Mouse (Mus musculus) cortical plate, adult 2 months (tissue): Measurements from ENCODE around the gene Slc30a9. TPM values are rescaled to one million over a fixed set of nuclear protein-coding genes. Genes with fewer than 3 reads are reported as not detected.

Experiments
- H3K27ac ChIP-seq: fragments of 200-500 bp; 2 replicates; pipeline ENCODE4 v1.5.1; 2012; ENCODE audit warnings: low read length, control low read depth, inconsistent platforms; ENCODE audit not compliant: insufficient read depth
- H3K4me1 ChIP-seq: fragments of 200-500 bp; 2 replicates; pipeline ENCODE4 v1.6.1; 2011; ENCODE audit warnings: low read length; ENCODE audit not compliant: control insufficient read depth, insufficient read depth
- H3K4me3 ChIP-seq: fragments of 200-500 bp; 2 replicates; pipeline ENCODE4 v1.5.1; 2011; ENCODE audit warnings: mild to moderate bottlenecking, low read length, control low read depth; ENCODE audit not compliant: insufficient read depth
- CTCF ChIP-seq: fragments of 200-500 bp; IDR thresholded peaks from 2 replicates; pipeline ENCODE4 v1.5.1; 2011; ENCODE audit warnings: mild to moderate bottlenecking, control low read depth, low read length; ENCODE audit not compliant: insufficient read depth; ENCODE audit errors: extremely low read depth
- POLR2A ChIP-seq: fragments of 200-500 bp; IDR thresholded peaks from 2 replicates; pipeline ENCODE4 v1.6.1; 2011; ENCODE audit warnings: mild to moderate bottlenecking, low read length, control low read depth; ENCODE audit not compliant: insufficient read depth; ENCODE audit errors: extremely low read depth
- polyA plus RNA-seq: library from polyadenylated mRNA; depleted of rRNA; stranded (reverse); fragments of >200 nt; gene quantifications from 2 replicates; pipeline ENCODE4 v1.2.3, GENCODE M21; 2012; rRNA removed

Gene Slc30a9
- polyA plus RNA-seq, 1 experiment = 110 TPM

DNA sequence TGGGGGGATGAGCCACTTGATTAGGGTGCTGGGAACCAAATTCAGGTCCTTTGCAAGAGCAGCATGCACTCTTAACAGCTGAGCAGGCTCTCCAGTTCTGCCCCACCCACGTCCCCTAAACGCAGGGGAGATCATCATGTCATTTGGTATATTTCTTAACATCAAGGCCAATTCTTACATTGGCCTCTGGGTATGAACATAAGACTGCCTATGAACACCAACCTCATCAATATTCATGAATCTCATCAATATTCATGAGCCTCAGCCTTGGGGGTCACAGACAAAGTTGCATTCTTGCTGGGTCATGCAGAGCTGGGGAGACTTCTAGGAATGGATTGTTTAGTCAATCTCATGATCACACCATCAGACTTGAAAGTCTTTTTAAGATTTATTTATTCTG is 74.9 kb downstream of the Slc30a9 start:
- Histone ChIP-seq H3K4me3 (no peak overlapping the region), H3K27ac (no peak overlapping the region), H3K4me1 (no peaks in the 10 kb centered on the region)
- no peak for TF ChIP-seq CTCF
- TF ChIP-seq POLR2A = no peak

DNA sequence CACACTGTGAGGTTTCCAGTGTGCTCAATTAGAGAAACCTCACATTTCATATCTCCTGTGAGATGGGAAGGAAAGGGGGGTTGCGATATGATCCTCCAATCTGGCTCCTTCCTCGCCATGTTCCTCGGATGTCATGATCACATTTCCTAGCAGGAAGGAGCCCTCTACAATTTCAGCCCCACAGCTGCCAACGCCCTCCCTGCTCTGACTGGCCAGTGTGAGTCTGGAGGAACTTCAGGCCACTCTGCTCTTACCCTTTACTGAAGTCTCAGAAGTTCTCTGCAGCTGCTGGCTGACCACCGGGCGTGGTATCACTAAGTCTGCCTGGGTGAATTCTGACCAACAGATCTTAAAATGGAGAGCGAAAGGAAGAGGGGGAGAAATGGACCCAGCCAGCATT is 75.8 kb downstream of the Slc30a9 start:
- Histone ChIP-seq H3K27ac (no peak overlapping the region), H3K4me1 (no peaks in the 10 kb centered on the region), H3K4me3 (no peak overlapping the region)
- TF ChIP-seq POLR2A (no peak), CTCF (no peak)

DNA sequence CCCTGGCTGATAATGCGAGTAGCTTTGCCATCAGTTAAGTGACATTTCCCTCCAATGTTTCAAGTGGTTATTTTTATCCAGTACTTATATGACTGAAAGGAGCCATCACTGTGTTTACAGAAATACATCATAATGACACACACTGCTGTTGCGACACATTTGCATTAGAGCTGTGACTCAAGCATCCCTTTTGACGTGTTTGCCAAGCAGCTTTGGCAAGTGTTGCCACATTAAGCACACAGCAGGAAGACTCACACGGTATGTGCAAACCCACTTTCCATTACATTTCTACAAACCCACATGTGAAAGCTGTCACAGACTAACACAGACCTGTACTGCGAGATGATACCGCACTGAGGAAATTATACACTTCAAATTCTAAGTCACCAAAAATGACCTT is 87.2 kb downstream of the Slc30a9 start:
- no peak for TF ChIP-seq POLR2A
- TF ChIP-seq CTCF = no peak

DNA sequence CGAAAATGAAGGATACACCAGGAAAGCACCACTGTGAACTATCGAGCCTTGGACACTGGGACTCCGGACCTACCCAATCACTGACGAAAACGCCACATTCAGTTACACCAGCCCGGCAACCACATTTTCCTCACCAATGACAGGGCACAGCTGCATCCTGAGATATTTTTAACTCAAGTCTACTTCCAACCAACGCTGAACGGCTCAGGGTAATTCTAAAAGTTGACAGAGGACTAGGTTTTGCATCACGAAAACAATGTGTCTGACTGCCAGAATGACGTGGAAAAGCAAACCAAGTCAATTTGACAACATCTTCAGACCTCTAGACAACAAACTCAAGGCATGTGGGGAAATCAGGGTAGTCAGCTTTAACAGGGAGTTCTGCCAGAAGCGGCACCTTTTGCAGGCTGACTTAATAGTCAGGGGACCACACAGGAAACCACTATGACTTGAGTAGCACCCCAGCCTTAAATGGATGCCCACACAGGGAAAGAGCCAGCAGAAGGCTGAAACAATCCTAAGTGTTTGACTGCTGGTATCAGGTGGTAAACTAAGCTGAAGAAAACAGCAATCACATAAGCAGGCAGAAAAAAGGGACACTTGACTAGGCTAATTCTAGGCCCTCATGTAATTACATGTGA is 88.6 kb downstream of the Slc30a9 start:
- H3K4me1 ChIP-seq = no peaks in the 10 kb centered on the region
- H3K4me3 ChIP-seq = no peak overlapping the region
- TF ChIP-seq POLR2A (no peak), CTCF (no peak)
- no peak overlapping the region for H3K27ac ChIP-seq

More for the DNA sequence above, 87.2 kb downstream of the Slc30a9 start:
- H3K4me3 ChIP-seq = no peak overlapping the region
- no peak overlapping the region for H3K27ac ChIP-seq
- H3K4me1 ChIP-seq = no peaks in the 10 kb centered on the region

DNA sequence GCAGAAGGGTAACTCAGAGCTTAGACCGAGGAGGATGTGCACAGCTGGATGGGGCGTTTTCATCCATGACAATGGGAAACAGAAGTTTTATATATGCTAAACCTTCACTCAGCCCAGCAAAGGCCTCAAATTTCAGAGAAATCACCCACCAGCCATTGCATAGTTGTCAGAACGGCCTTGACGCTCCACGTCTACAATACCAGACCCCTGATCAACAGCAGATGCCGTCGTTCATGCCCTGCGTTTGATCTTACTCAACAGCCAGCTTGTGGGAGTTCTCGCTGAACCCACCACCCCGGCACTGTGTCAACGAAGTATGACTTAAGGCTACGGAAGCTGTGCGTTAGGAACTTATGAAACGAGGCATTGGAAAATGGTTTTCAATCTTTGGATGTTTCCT is 90.4 kb downstream of the Slc30a9 start:
- Histone ChIP-seq H3K4me1 (no peaks in the 10 kb centered on the region), H3K27ac (no peak overlapping the region), H3K4me3 (no peak overlapping the region)
- no peak for TF ChIP-seq POLR2A
- TF ChIP-seq CTCF = no peak

DNA sequence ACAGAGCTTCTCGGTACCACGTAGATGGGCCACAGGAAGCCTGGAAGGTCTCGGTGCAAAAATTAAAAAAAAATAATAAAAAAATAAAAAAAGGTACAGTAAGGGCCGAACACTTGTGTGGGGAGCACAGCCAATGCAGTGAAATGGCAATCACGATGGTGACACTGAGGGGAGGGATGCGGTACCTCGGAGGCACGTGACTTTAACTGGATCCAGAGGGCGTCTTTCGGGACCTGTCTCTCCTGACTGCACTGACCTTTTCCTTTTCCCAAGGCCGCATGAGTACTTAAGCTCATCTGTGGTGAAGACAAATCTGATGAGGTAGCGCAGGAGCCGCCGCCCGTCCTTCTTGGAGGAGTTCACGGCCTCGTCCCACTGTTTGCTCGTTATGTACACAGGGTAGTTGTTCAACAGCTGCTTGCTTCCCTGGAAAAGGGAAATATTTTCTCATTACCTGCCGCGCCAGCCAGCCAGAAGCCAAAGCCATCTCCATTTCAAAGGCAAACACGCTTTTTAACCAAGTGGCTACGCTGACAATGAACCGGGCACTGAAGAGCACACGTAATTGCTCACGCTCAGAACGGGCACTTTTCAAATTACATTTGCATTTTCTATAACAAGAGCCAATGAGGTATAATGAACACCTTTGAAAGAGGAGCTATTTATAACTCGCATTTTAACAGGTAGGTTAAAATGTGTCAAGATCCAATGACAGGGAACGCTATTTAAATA is 93.3 kb downstream of the Slc30a9 start:
- no peak overlapping the region for H3K4me3 ChIP-seq
- no peaks in the 10 kb centered on the region for H3K4me1 ChIP-seq
- TF ChIP-seq CTCF (no peak), POLR2A (no peak)
- H3K27ac ChIP-seq = no peak overlapping the region

DNA sequence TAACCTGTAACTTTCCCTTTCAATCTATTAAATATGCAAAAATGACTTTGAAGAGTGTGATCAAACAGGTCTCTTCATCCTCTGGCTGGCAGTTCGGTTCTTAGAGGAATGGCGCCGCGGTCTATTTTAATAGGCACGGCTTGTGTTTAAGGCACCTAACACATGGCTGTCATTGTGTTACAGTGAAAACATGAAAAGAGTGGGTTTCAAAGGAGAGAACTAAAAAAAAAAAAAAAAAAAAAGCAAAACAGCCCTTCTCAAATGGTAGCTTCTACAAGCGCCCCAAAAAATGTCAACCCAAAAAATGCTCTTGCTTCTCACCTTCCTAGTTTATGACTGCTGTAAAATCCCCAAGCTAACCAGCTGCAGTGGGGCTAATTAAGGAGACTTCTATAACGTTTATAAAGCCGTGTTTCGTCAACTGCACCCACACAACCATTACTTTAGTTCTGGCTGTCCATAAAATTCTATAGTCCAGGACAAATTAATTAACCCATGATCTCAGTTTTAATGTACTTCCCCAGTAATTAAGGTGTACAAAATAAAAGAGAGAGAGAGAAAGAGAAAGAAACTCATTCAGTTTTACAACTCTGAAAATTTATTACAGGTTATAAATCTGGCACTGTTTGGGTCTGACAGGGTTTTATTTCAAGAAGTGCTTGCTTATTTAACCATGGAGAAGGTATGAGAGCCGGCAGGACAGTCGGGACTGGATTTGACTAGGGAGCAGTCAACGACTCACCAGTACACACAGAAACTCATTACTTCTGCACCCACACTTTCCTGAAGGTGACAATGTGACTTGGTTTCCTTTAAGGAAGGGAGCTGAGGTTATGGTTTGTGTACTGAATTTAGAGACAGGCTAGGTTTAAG is 94.1 kb downstream of the Slc30a9 start:
- Histone ChIP-seq H3K27ac (no peak overlapping the region), H3K4me1 (no peaks in the 10 kb centered on the region), H3K4me3 (no peak overlapping the region)
- TF ChIP-seq CTCF = no peak
- no peak for TF ChIP-seq POLR2A

DNA sequence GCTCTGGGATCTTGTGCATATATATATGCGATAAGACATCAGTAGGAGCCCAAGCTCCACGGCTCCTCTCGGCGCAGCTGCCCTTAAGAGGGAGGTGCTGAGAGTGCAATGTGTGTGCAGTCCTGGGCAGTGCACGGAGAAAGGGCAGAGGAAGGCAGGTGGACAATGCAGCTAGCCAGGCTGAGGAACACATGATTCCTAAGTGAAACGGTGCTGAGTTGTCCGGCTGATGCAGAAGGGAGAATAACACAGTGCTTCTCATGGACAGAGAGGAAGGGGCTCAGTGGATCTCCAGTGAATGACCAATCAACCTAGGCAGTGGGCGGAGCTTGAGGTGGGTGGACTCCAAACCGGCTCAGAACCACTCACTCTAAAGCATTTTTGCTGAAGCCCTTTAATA is 94.9 kb downstream of the Slc30a9 start:
- Histone ChIP-seq H3K27ac (no peak overlapping the region), H3K4me1 (no peaks in the 10 kb centered on the region), H3K4me3 (no peak overlapping the region)
- TF ChIP-seq CTCF (no peak), POLR2A (no peak)

DNA sequence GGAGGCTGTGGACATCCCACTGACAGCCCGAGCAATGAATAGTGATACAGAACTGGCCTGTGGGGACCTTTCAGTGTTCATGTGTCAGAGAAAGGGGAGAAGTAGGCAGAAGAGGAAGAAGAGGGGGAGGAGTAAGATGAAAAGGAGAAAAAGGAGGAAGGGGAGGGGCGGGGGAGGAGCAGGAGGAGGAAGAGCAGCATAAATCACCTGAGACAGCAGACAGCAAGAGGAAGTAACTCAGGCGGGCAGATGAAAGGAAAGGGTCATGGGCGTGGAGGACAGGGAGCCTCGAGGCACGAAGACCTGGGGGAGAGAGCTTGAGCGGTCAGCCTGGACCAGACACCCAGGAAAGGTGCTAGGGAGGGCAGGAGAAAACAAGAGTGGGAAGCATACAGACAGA is 97.6 kb downstream of the Slc30a9 start:
- Histone ChIP-seq H3K27ac (no peak overlapping the region), H3K4me3 (no peak overlapping the region), H3K4me1 (no peaks in the 10 kb centered on the region)
- TF ChIP-seq POLR2A (no peak), CTCF (no peak)

DNA sequence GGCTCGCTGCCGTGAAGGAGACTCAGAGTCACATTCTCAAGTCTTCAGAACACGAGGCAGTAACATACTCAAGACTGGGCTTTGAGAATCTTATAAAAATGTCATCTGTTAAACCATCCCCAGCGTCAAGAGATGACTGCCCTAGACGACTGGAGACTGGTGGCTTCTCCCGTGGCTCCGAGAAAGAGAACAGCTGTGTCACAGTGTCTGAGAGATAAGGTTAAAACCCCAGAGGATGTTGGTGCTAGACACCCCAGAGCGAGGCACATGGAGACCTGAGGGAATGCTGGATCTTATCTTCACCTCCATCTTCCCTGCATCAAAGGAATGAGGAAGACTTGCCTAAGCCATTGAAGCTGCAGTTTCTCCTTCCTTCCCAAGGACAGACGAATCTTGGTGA is 98.2 kb downstream of the Slc30a9 start:
- no peak overlapping the region for H3K27ac ChIP-seq

More for the DNA sequence above, 98.2 kb downstream of the Slc30a9 start:
- Histone ChIP-seq H3K4me3 (no peak overlapping the region), H3K4me1 (no peaks in the 10 kb centered on the region)
- TF ChIP-seq POLR2A (no peak), CTCF (no peak)

Other genes with a start within 250 kb of the Slc30a9 start
- not detected in 2 replicates for gene Phox2b, start 207.7 kb upstream of the Slc30a9 start, polyA plus RNA-seq
- 48.8 and 67.7 TPM in 2 replicates for gene Tmem33, start 46.4 kb upstream of the Slc30a9 start, polyA plus RNA-seq
- 3.0 and 3.1 TPM in 2 replicates for gene Bend4, start 121.4 kb downstream of the Slc30a9 start, polyA plus RNA-seq